Mouse (Mus musculus) embryonic facial prominence, embryonic 13.5 days (tissue): ENCODE results near the gene Gsdme. TPM values are rescaled to one million over a fixed set of nuclear protein-coding genes. Genes with fewer than 3 reads are reported as not detected.

ENCODE experiments used
- ATAC-seq: fragments of 200-750 bp; cut with Nextera tagmentation; 2 replicates; pipeline ENCODE4 v1.8.0; 2017; ENCODE audit warnings: low read depth; ENCODE audit not compliant: insufficient number of reproducible peaks, insufficient read depth, low FRiP score, low TSS enrichment
- H3K27ac ChIP-seq: fragments of 300-500 bp; sonication (generic); 2 replicates; pipeline ENCODE4 v1.5.1; 2015; ENCODE audit warnings: moderate library complexity, mild to moderate bottlenecking, inconsistent platforms
- H3K27me3 ChIP-seq: fragments of 300-500 bp; sonication (generic); 2 replicates; pipeline ENCODE4 v1.6.1; 2015; ENCODE audit warnings: mild to moderate bottlenecking, inconsistent platforms
- H3K36me3 ChIP-seq: fragments of 300-500 bp; sonication (generic); 2 replicates; pipeline ENCODE4 v1.6.1; 2015; ENCODE audit warnings: mild to moderate bottlenecking, inconsistent platforms
- H3K4me1 ChIP-seq: fragments of 300-500 bp; sonication (generic); 2 replicates; pipeline ENCODE4 v1.6.1; 2015; ENCODE audit warnings: inconsistent platforms
- H3K4me2 ChIP-seq: fragments of 300-500 bp; sonication (generic); 2 replicates; pipeline ENCODE4 v1.6.1; 2015; ENCODE audit warnings: moderate library complexity, mild to moderate bottlenecking, inconsistent platforms
- H3K4me3 ChIP-seq: fragments of 300-500 bp; sonication (generic); 2 replicates; pipeline ENCODE4 v1.5.1; 2015; ENCODE audit warnings: mild to moderate bottlenecking, inconsistent platforms
- H3K9ac ChIP-seq: fragments of 300-500 bp; sonication (generic); 2 replicates; pipeline ENCODE4 v1.6.1; 2015; ENCODE audit warnings: mild to moderate bottlenecking, inconsistent platforms
- H3K9me3 ChIP-seq: fragments of 300-500 bp; sonication (generic); 2 replicates; pipeline ENCODE4 v1.6.1; 2016; ENCODE audit warnings: inconsistent platforms
- WGBS: fragments of 180-500 bp; shearing (Covaris S2); methylation state at CpG from one replicate; pipeline ENCODE4 v1.1.7; 2015; ENCODE audit warnings: mixed read lengths; 5-methylcytosine and 5-hydroxymethylcytosine counted together
- polyA plus RNA-seq: library from polyadenylated mRNA; unstranded; fragments of >200 nt; fragmentation: Nextera tagmentation; extraction: Ambion mirVana; gene quantifications from 2 replicates; pipeline ENCODE4 v1.2.1, GENCODE M21; 2015

Gene Gsdme
- polyA plus RNA-seq, 1 experiment from 2014 or later = 41.1 TPM

GRCm38 (mm10) chr6:50219066-50219465, 44.6 kb downstream of the Gsdme start:
- Histone ChIP-seq H3K9me3 (no peaks in the 10 kb centered on the region), H3K27me3 (no peaks in the 10 kb centered on the region), H3K36me3 (no peaks in the 10 kb centered on the region; the same call in none of the 2 replicates), H3K4me2 (no peak overlapping the region), H3K4me1 (peaks cover 11% of the 10 kb centered on the region), H3K27ac (no peak overlapping the region), H3K4me3 (no peak overlapping the region), H3K9ac (no peak overlapping the region)
- WGBS = 86% methylated on average over 6 of the region's 6 CpGs
- no peak for ATAC-seq

GRCm38 (mm10) chr6:50218628-50219027, 45.0 kb downstream of the Gsdme start:
- Histone ChIP-seq H3K9me3 (no peaks in the 10 kb centered on the region), H3K27ac (no peak overlapping the region), H3K36me3 (no peaks in the 10 kb centered on the region; the same call in none of the 2 replicates), H3K27me3 (no peaks in the 10 kb centered on the region), H3K4me1 (peaks cover 11% of the 10 kb centered on the region), H3K4me2 (no peak overlapping the region), H3K9ac (no peak overlapping the region), H3K4me3 (no peak overlapping the region)
- WGBS = 49% methylated on average over 3 of the region's 3 CpGs
- no peak for ATAC-seq

GRCm38 (mm10) chr6:50215986-50216385, 47.7 kb downstream of the Gsdme start:
- H3K9ac ChIP-seq = no peak overlapping the region
- H3K4me2 ChIP-seq = no peak overlapping the region
- no peak for ATAC-seq
- no peak overlapping the region for H3K4me3 ChIP-seq
- peaks cover 4% of the 10 kb centered on the region; the same call in 1 of the 2 replicates for H3K4me1 ChIP-seq
- no peaks in the 10 kb centered on the region; the same call in none of the 2 replicates for H3K36me3 ChIP-seq
- no peaks in the 10 kb centered on the region for H3K9me3 ChIP-seq
- H3K27me3 ChIP-seq = no peaks in the 10 kb centered on the region
- H3K27ac ChIP-seq = no peak overlapping the region
- WGBS = 91% methylated on average over 4 of the region's 4 CpGs

GRCm38 (mm10) chr6:50215373-50215745, 48.3 kb downstream of the Gsdme start:
- peaks cover 4% of the 10 kb centered on the region; the same call in 1 of the 2 replicates for H3K4me1 ChIP-seq
- no peak overlapping the region for H3K4me3 ChIP-seq
- no peak for ATAC-seq
- H3K36me3 ChIP-seq = no peaks in the 10 kb centered on the region; the same call in none of the 2 replicates
- H3K9ac ChIP-seq = no peak overlapping the region
- no peak overlapping the region for H3K4me2 ChIP-seq
- no peak overlapping the region for H3K27ac ChIP-seq
- H3K9me3 ChIP-seq = no peaks in the 10 kb centered on the region
- H3K27me3 ChIP-seq = no peaks in the 10 kb centered on the region
- 77% methylated on average over 2 of the region's 2 CpGs for WGBS

GRCm38 (mm10) chr6:50214711-50215372, 48.8 kb downstream of the Gsdme start:
- no peaks in the 10 kb centered on the region; the same call in none of the 2 replicates for H3K36me3 ChIP-seq
- no peaks in the 10 kb centered on the region for H3K27me3 ChIP-seq
- no peak overlapping the region for H3K4me3 ChIP-seq
- peaks cover 4% of the 10 kb centered on the region; the same call in 1 of the 2 replicates for H3K4me1 ChIP-seq
- no peak for ATAC-seq
- no peak overlapping the region for H3K9ac ChIP-seq
- H3K9me3 ChIP-seq = no peaks in the 10 kb centered on the region
- H3K4me2 ChIP-seq = no peak overlapping the region
- WGBS = 68% methylated on average over 2 of the region's 2 CpGs
- no peak overlapping the region for H3K27ac ChIP-seq

GRCm38 (mm10) chr6:50205093-50205492, 58.6 kb downstream of the Gsdme start:
- no peaks in the 10 kb centered on the region for H3K27me3 ChIP-seq
- no peak for ATAC-seq
- H3K27ac ChIP-seq = no peak overlapping the region
- 84% methylated on average over 4 of the region's 4 CpGs for WGBS
- H3K9me3 ChIP-seq = no peaks in the 10 kb centered on the region
- 0 out of 2 replicates have a peak, but pooled peaks cover 3% of the 10 kb centered on the region for H3K36me3 ChIP-seq
- H3K4me1 ChIP-seq = 0 out of 2 replicates have a peak, but pooled peaks cover 9% of the 10 kb centered on the region
- H3K4me2 ChIP-seq = no peak overlapping the region
- H3K9ac ChIP-seq = no peak overlapping the region
- no peak overlapping the region for H3K4me3 ChIP-seq

- H3K9ac ChIP-seq = no peak overlapping the region
- H3K27ac ChIP-seq = no peak overlapping the region
- no peak overlapping the region for H3K4me2 ChIP-seq
- ATAC-seq = no peak
- 0 out of 2 replicates have a peak, but pooled peaks cover 3% of the 10 kb centered on the region for H3K36me3 ChIP-seq
- H3K9me3 ChIP-seq = no peaks in the 10 kb centered on the region
- no peak overlapping the region for H3K4me3 ChIP-seq
- WGBS = 82% methylated on average over 4 of the region's 4 CpGs
- 0 out of 2 replicates have a peak, but pooled peaks cover 9% of the 10 kb centered on the region for H3K4me1 ChIP-seq
- no peaks in the 10 kb centered on the region for H3K27me3 ChIP-seq
Observed at GRCm38 (mm10) chr6:50204356-50204755, 59.3 kb downstream of the Gsdme start.

GRCm38 (mm10) chr6:50193851-50194250, 69.8 kb downstream of the Gsdme start:
- Histone ChIP-seq H3K9ac (no peak overlapping the region), H3K4me1 (no peaks in the 10 kb centered on the region), H3K4me2 (no peak overlapping the region), H3K4me3 (no peak overlapping the region), H3K36me3 (peaks cover 27% of the 10 kb centered on the region), H3K27me3 (no peaks in the 10 kb centered on the region), H3K9me3 (no peaks in the 10 kb centered on the region), H3K27ac (no peak overlapping the region)
- WGBS = 86% methylated on average over 5 of the region's 5 CpGs
- ATAC-seq = no peak

- no peak overlapping the region for H3K4me2 ChIP-seq
- no peak for ATAC-seq
- no peak overlapping the region for H3K27ac ChIP-seq
- no peak overlapping the region for H3K4me3 ChIP-seq
- H3K36me3 ChIP-seq = peaks cover 23% of the 10 kb centered on the region
- no peak overlapping the region for H3K9ac ChIP-seq
- H3K9me3 ChIP-seq = no peaks in the 10 kb centered on the region
- WGBS = 86% methylated on average over 3 of the region's 3 CpGs
- H3K4me1 ChIP-seq = 0 out of 2 replicates have a peak, but pooled peaks cover 4% of the 10 kb centered on the region
- no peaks in the 10 kb centered on the region for H3K27me3 ChIP-seq
Observed at GRCm38 (mm10) chr6:50192822-50193221, 70.8 kb downstream of the Gsdme start.

- H3K4me2 ChIP-seq = no peak overlapping the region
- H3K36me3 ChIP-seq = peaks cover 18% of the 10 kb centered on the region
- H3K27ac ChIP-seq = no peak overlapping the region
- H3K4me3 ChIP-seq = no peak overlapping the region
- no peaks in the 10 kb centered on the region for H3K27me3 ChIP-seq
- H3K9ac ChIP-seq = no peak overlapping the region
- no peaks in the 10 kb centered on the region for H3K9me3 ChIP-seq
- WGBS = 83% methylated on average over 1 of the region's 1 CpGs
- 0 out of 2 replicates have a peak, but pooled peaks cover 4% of the 10 kb centered on the region for H3K4me1 ChIP-seq
- no peak for ATAC-seq
Observed at GRCm38 (mm10) chr6:50192169-50192568, 71.5 kb downstream of the Gsdme start.

- 0 out of 2 replicates have a peak, but pooled peaks cover 4% of the 10 kb centered on the region for H3K4me1 ChIP-seq
- no peak overlapping the region for H3K4me2 ChIP-seq
- no peak overlapping the region for H3K27ac ChIP-seq
- H3K27me3 ChIP-seq = no peaks in the 10 kb centered on the region
- WGBS = 89% methylated on average over 3 of the region's 3 CpGs
- H3K9ac ChIP-seq = no peak overlapping the region
- no peaks in the 10 kb centered on the region for H3K9me3 ChIP-seq
- ATAC-seq = no peak
- no peak overlapping the region for H3K4me3 ChIP-seq
- peaks cover 18% of the 10 kb centered on the region for H3K36me3 ChIP-seq
Observed at GRCm38 (mm10) chr6:50191605-50192004, 72.1 kb downstream of the Gsdme start.

GRCm38 (mm10) chr6:50189376-50189775, 74.3 kb downstream of the Gsdme start:
- no peak for ATAC-seq
- Histone ChIP-seq H3K9me3 (no peaks in the 10 kb centered on the region), H3K27ac (no peak overlapping the region), H3K4me2 (no peak overlapping the region), H3K4me3 (no peak overlapping the region), H3K36me3 (peaks cover 13% of the 10 kb centered on the region), H3K4me1 (0 out of 2 replicates have a peak, but pooled peaks cover 4% of the 10 kb centered on the region), H3K9ac (no peak overlapping the region), H3K27me3 (no peaks in the 10 kb centered on the region)
